Mouse (Mus musculus) midbrain, embryonic 11.5 days (tissue): ENCODE measurements around the gene 6430548M08Rik. TPM values are rescaled to one million over a fixed set of nuclear protein-coding genes. Genes with fewer than 3 reads are reported as not detected.
A peak's percentile ranks its signal among the peaks of the same experiment; 100 is the strongest.

Experiments used
- ATAC-seq: fragments of 200-750 bp; cut with Nextera tagmentation; 2 replicates; pipeline ENCODE4 v1.8.0; 2017; ENCODE audit warnings: moderate TSS enrichment, moderate library complexity; ENCODE audit not compliant: low FRiP score
- DNase-seq: peaks from one replicate; pipeline ENCODE4 v3.0.0; 2015; ENCODE audit warnings: low spot score; ENCODE audit errors: missing footprints
- H3K27ac ChIP-seq: fragments of 300-500 bp; sonication (generic); 2 replicates; pipeline ENCODE4 v1.5.1; 2014; ENCODE audit warnings: low read depth, low read length
- H3K27me3 ChIP-seq: fragments of 300-500 bp; sonication (generic); 2 replicates; pipeline ENCODE4 v1.6.1; 2014; ENCODE audit warnings: mild to moderate bottlenecking, low read length, moderate library complexity, mixed read lengths; ENCODE audit not compliant: control insufficient read depth, insufficient read depth
- H3K36me3 ChIP-seq: fragments of 300-500 bp; sonication (generic); 2 replicates; pipeline ENCODE4 v1.6.1; 2014; ENCODE audit warnings: mild to moderate bottlenecking, low read length, moderate library complexity, mixed read lengths; ENCODE audit not compliant: control insufficient read depth, insufficient read depth
- H3K4me1 ChIP-seq: fragments of 300-500 bp; sonication (generic); 2 replicates; pipeline ENCODE4 v1.6.1; 2014; ENCODE audit warnings: low read length; ENCODE audit not compliant: control insufficient read depth, insufficient read depth
- H3K4me2 ChIP-seq: fragments of 300-500 bp; sonication (generic); 2 replicates; pipeline ENCODE4 v1.6.1; 2014; ENCODE audit warnings: mild to moderate bottlenecking, moderate library complexity
- H3K4me3 ChIP-seq: fragments of 300-500 bp; sonication (generic); 2 replicates; pipeline ENCODE4 v1.5.1; 2014; ENCODE audit warnings: low read depth, low read length
- H3K9ac ChIP-seq: fragments of 300-500 bp; sonication (generic); 2 replicates; pipeline ENCODE4 v1.6.1; 2014; ENCODE audit warnings: low read length
- H3K9me3 ChIP-seq: fragments of 300-500 bp; sonication (generic); 2 replicates; pipeline ENCODE4 v1.6.1; 2016; ENCODE audit warnings: low read length; ENCODE audit not compliant: control insufficient read depth
- WGBS: fragments of 180-500 bp; shearing (Covaris S2); extraction: QIAGEN DNeasy Blood & Tissue Kit; methylation state at CpG from one replicate; pipeline ENCODE4 v1.1.7; 2014; 5-methylcytosine and 5-hydroxymethylcytosine counted together
- polyA plus RNA-seq: library from polyadenylated mRNA; unstranded; fragments of >200 nt; fragmentation: Nextera tagmentation; extraction: Ambion mirVana; gene quantifications from 2 replicates; pipeline ENCODE4 v1.2.1, GENCODE M21; 2014

The 6430548M08Rik gene
- polyA plus RNA-seq, 1 experiment from 2014 or later: 13.5 TPM

- DNase-seq (no peak), ATAC-seq (no peak; the same call in 1 of the 2 replicates)
- Histone ChIP-seq H3K4me1 (peaks cover 13% of the 10 kb centered on the region), H3K27me3 (peaks cover 21% of the 10 kb centered on the region), H3K27ac (peak overlapping the region; percentile 83), H3K36me3 (no peaks in the 10 kb centered on the region), H3K4me3 (peak overlapping the region; percentile 67), H3K4me2 (peak overlapping the region; percentile 88), H3K9ac (peak overlapping the region; percentile 69), H3K9me3 (no peaks in the 10 kb centered on the region)
- 6% methylated on average over 10 of the region's 10 CpGs for WGBS
Observed at GRCm38 (mm10) chr8:120113306-120113705, 646 bp upstream of the 6430548M08Rik start.

DNA sequence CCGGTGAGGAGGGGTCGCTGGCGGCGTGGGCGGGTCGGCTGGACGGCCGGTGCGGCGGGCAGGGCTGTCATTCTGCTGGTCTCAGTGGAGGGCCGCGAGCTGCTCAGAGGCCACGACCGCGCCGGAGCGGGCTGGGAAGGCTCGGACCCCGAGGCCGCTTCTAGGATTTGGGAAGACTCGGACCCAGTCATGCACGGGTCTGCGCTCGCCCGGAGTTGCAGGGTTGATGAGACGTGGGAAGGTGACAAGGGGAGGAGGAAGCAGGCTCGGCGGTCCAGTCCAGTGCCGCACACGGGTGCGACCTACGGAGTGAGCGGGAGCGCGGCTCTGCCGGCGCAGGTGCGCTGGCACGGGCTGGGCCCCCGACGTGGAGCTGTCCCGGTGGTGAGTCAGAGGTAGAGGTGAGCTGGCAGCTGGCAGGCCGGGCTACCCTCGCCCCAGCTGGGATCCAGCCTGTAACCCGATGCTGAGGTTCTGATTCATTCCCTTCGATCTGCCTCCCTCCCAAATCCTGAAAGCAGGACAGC, 426 bp downstream of the 6430548M08Rik start:
- ATAC-seq (no peak; the same call in none of the 2 replicates), DNase-seq (peak; percentile 92)
- 1% methylated on average over 46 of the region's 46 CpGs for WGBS
- peaks cover 13% of the 10 kb centered on the region for H3K4me1 ChIP-seq
- no peaks in the 10 kb centered on the region for H3K36me3 ChIP-seq
- H3K4me3 ChIP-seq: peak overlapping the region; percentile 67
- H3K4me2 ChIP-seq: peak overlapping the region; percentile 80
- peaks cover 21% of the 10 kb centered on the region for H3K27me3 ChIP-seq
- H3K9me3 ChIP-seq: no peaks in the 10 kb centered on the region
- no peak overlapping the region for H3K27ac ChIP-seq
- H3K9ac ChIP-seq: peak overlapping the region; percentile 72

GRCm38 (mm10) chr8:120116600-120116999, 2.6 kb downstream of the 6430548M08Rik start:
- peak; percentile 19 for DNase-seq
- peaks cover 21% of the 10 kb centered on the region for H3K27me3 ChIP-seq

GRCm38 (mm10) chr8:120118162-120118561, 4.2 kb downstream of the 6430548M08Rik start:
- Histone ChIP-seq H3K36me3 (no peaks in the 10 kb centered on the region), H3K4me1 (peaks cover 10% of the 10 kb centered on the region), H3K9ac (no peak overlapping the region), H3K27ac (no peak overlapping the region), H3K4me3 (no peak overlapping the region), H3K4me2 (no peak overlapping the region), H3K27me3 (peaks cover 21% of the 10 kb centered on the region), H3K9me3 (no peaks in the 10 kb centered on the region)
- DNase-seq (no peak), ATAC-seq (no peak)
- whole genome bisulfite sequencing: 88% methylated on average over 9 of the region's 9 CpGs

More at GRCm38 (mm10) chr8:120116600-120116999, 2.6 kb downstream of the 6430548M08Rik start:
- Histone ChIP-seq H3K4me3 (no peak overlapping the region), H3K36me3 (no peaks in the 10 kb centered on the region), H3K4me1 (peaks cover 13% of the 10 kb centered on the region), H3K9me3 (no peaks in the 10 kb centered on the region), H3K27ac (no peak overlapping the region), H3K9ac (no peak overlapping the region), H3K4me2 (no peak overlapping the region)
- WGBS: 79% methylated on average over 7 of the region's 7 CpGs
- no peak for ATAC-seq

- DNase-seq (no peak), ATAC-seq (no peak)
- peaks cover 21% of the 10 kb centered on the region for H3K27me3 ChIP-seq
- no peaks in the 10 kb centered on the region for H3K9me3 ChIP-seq
- H3K9ac ChIP-seq: no peak overlapping the region
- 89% methylated on average over 5 of the region's 5 CpGs for whole genome bisulfite sequencing
- peaks cover 8% of the 10 kb centered on the region for H3K4me1 ChIP-seq
- no peak overlapping the region for H3K4me2 ChIP-seq
- H3K27ac ChIP-seq: no peak overlapping the region
- no peak overlapping the region for H3K4me3 ChIP-seq
- H3K36me3 ChIP-seq: no peaks in the 10 kb centered on the region
Observed at GRCm38 (mm10) chr8:120118847-120119246, 4.9 kb downstream of the 6430548M08Rik start.

DNA sequence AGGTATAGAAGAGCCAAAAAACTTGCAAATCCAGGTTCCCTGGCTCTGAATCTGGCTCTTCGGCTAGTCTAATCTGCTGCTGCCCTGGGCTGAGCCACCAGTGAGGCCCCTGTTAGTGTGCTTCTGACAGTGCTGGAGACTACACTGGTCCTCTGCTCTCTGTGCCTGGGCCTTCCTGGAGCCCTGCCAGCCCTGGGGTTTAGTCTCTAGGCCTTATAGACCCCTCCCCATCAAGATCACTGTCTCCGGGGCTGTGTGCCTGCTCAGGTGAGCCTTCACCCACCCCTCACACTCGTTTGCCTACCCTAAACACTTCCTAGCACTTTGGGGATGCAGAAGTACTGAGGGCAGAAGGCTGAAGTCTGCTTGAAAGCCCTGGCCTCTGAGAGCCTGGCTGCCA, 5.5 kb downstream of the 6430548M08Rik start:
- Histone ChIP-seq H3K27ac (no peak overlapping the region), H3K4me3 (no peak overlapping the region), H3K4me2 (no peak overlapping the region), H3K9me3 (no peaks in the 10 kb centered on the region), H3K27me3 (peaks cover 20% of the 10 kb centered on the region), H3K36me3 (no peaks in the 10 kb centered on the region), H3K4me1 (peaks cover 10% of the 10 kb centered on the region), H3K9ac (no peak overlapping the region)
- no peak for DNase-seq
- 76% methylated on average over 3 of the region's 3 CpGs for WGBS
- ATAC-seq: no peak

- Histone ChIP-seq H3K27ac (no peak overlapping the region), H3K9ac (no peak overlapping the region), H3K4me2 (no peak overlapping the region), H3K27me3 (peaks cover 15% of the 10 kb centered on the region), H3K4me1 (peaks cover 10% of the 10 kb centered on the region), H3K36me3 (no peaks in the 10 kb centered on the region), H3K4me3 (no peak overlapping the region), H3K9me3 (no peaks in the 10 kb centered on the region)
- WGBS: 89% methylated on average over 6 of the region's 6 CpGs
- no peak for DNase-seq
- no peak for ATAC-seq
Observed at GRCm38 (mm10) chr8:120119931-120120330, 6.0 kb downstream of the 6430548M08Rik start.

GRCm38 (mm10) chr8:120120951-120121350, 7.0 kb downstream of the 6430548M08Rik start:
- no peak overlapping the region for H3K4me2 ChIP-seq
- H3K9me3 ChIP-seq: no peaks in the 10 kb centered on the region
- DNase-seq (no peak), ATAC-seq (no peak)
- H3K4me3 ChIP-seq: no peak overlapping the region
- WGBS: 72% methylated on average over 5 of the region's 5 CpGs
- H3K27me3 ChIP-seq: peaks cover 5% of the 10 kb centered on the region; the same call in 1 of the 2 replicates
- H3K36me3 ChIP-seq: no peaks in the 10 kb centered on the region
- peaks cover 16% of the 10 kb centered on the region for H3K4me1 ChIP-seq
- H3K9ac ChIP-seq: no peak overlapping the region
- H3K27ac ChIP-seq: no peak overlapping the region

GRCm38 (mm10) chr8:120124261-120124660, 10.3 kb downstream of the 6430548M08Rik start:
- WGBS: 63% methylated on average over 6 of the region's 6 CpGs
- H3K27ac ChIP-seq: peak overlapping the region; percentile 65

More at GRCm38 (mm10) chr8:120124261-120124660, 10.3 kb downstream of the 6430548M08Rik start:
- Histone ChIP-seq H3K4me1 (peaks cover 33% of the 10 kb centered on the region), H3K4me2 (no peak overlapping the region), H3K4me3 (no peak overlapping the region), H3K27me3 (no peaks in the 10 kb centered on the region; the same call in 1 of the 2 replicates), H3K36me3 (no peaks in the 10 kb centered on the region), H3K9me3 (no peaks in the 10 kb centered on the region), H3K9ac (no peak overlapping the region)
- ATAC-seq (no peak), DNase-seq (no peak)
